Comparison of ENCODE assay signal across 28 mouse cellular contexts in the genomic region with DNA sequence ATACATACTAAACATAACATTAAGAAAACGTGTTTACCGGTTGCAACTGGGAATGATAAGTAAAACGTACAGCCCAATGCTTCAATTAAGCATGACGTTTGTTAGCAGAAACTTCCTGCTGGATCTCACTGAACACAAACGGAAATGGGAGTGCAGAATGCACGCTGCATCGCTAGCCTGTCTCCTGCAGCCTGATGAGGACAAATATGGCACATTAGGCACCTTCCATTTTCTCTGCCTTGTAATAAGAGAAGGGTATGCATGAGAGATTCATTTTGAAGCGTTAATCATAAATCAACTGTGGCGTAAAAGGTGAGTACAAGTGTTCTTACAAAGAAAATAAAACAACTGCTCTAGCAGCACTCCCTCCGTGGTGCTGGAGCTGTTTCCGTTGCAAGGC.
DNase-seq lines count a peak whose midpoint lies in the region; ATAC-seq lines count a peak whose summit lies in the region.
"Had no signal": no experiment of that assay in that cellular context is flagged by ENCODE, and none has a peak within 500 bp of the region (broad histone marks: within the 10 kb centered on the region; RNA-seq: fewer than 3 reads in every experiment).

No protein-coding gene starts in this region.

- no peak overlapping the region for H3K9ac ChIP-seq in hindbrain, embryonic 11.5 days (ENCODE audit: low read depth, low read length)
- H3K9ac ChIP-seq in midbrain, embryonic 16.5 days (ENCODE audit: low read depth, low read length): no peak overlapping the region
- no peak overlapping the region for H3K9ac ChIP-seq in midbrain, embryonic 14.5 days (replicated peaks; ENCODE audit: low read length)
- H3K9ac ChIP-seq in hindbrain, embryonic 14.5 days: peak overlapping the region; percentile 46
- no peak overlapping the region for H3K9ac ChIP-seq in neural tube, embryonic 15.5 days (replicated peaks)
- H3K9ac ChIP-seq: forebrain, postnatal 0 days; intestine, embryonic 15.5 days; limb, embryonic 12.5 days; liver, postnatal 0 days had no signal

- peaks cover 29% of the 10 kb centered on the region for H3K27me3 ChIP-seq in hindbrain, embryonic 10.5 days (ENCODE audit: insufficient read depth, poor library complexity, severe bottlenecking)
- H3K27me3 ChIP-seq in hindbrain, embryonic 11.5 days (ENCODE audit: control insufficient read depth, insufficient read depth, low read length): no peaks in the 10 kb centered on the region; the same call in 1 of the 2 replicates
- no peaks in the 10 kb centered on the region for H3K27me3 ChIP-seq in midbrain, embryonic 16.5 days (ENCODE audit: control insufficient read depth, insufficient read depth, low read depth, low read length)
- no peaks in the 10 kb centered on the region for H3K27me3 ChIP-seq in midbrain, embryonic 14.5 days (ENCODE audit: control insufficient read depth, insufficient read depth, low read length)
- H3K27me3 ChIP-seq in hindbrain, embryonic 14.5 days (ENCODE audit: control insufficient read depth, insufficient read depth, low read length): no peaks in the 10 kb centered on the region
- H3K27me3 ChIP-seq in neural tube, embryonic 15.5 days (replicated peaks): no peaks in the 10 kb centered on the region
- H3K27me3 ChIP-seq: intestine, embryonic 15.5 days; limb, embryonic 12.5 days; Patski had no signal

- 65% methylated on average over 11 of the region's 11 CpGs for WGBS in hindbrain, embryonic 10.5 days
- WGBS in hindbrain, embryonic 11.5 days: 58% methylated on average over 11 of the region's 11 CpGs
- WGBS in midbrain, embryonic 16.5 days: 42% methylated on average over 11 of the region's 11 CpGs
- 47% methylated on average over 11 of the region's 11 CpGs for WGBS in midbrain, embryonic 14.5 days
- 37% methylated on average over 11 of the region's 11 CpGs for WGBS in hindbrain, embryonic 14.5 days
- WGBS in neural tube, embryonic 15.5 days: 38% methylated on average over 11 of the region's 11 CpGs

- peaks cover 41% of the 10 kb centered on the region for H3K4me1 ChIP-seq in hindbrain, embryonic 10.5 days (replicated peaks)
- no peaks in the 10 kb centered on the region for H3K4me1 ChIP-seq in hindbrain, embryonic 11.5 days (replicated peaks; ENCODE audit: control insufficient read depth, insufficient read depth, low read length)
- no peaks in the 10 kb centered on the region; the same call in 1 of the 2 replicates for H3K4me1 ChIP-seq in midbrain, embryonic 16.5 days (ENCODE audit: control insufficient read depth, insufficient read depth, low read length)
- peaks cover 2% of the 10 kb centered on the region; the same call in 1 of the 2 replicates for H3K4me1 ChIP-seq in midbrain, embryonic 14.5 days (ENCODE audit: control insufficient read depth, insufficient read depth, low read length)
- H3K4me1 ChIP-seq in hindbrain, embryonic 14.5 days (replicated peaks; ENCODE audit: control insufficient read depth, insufficient read depth, low read length): peaks cover 21% of the 10 kb centered on the region
- 0 out of 2 replicates have a peak, but pooled peaks cover 4% of the 10 kb centered on the region for H3K4me1 ChIP-seq in neural tube, embryonic 15.5 days
- H3K4me1 ChIP-seq: intestine, embryonic 15.5 days had no signal

- H3K4me2 ChIP-seq in hindbrain, embryonic 11.5 days (replicated peaks; ENCODE audit: low read depth, low read length): no peak overlapping the region
- peak overlapping the region; percentile 0; the same call in 1 of the 2 replicates for H3K4me2 ChIP-seq in midbrain, embryonic 16.5 days (ENCODE audit: low read length)
- H3K4me2 ChIP-seq in midbrain, embryonic 14.5 days (ENCODE audit: low read length): no peak overlapping the region
- H3K4me2 ChIP-seq in hindbrain, embryonic 14.5 days (replicated peaks): peak overlapping the region; percentile 33
- peak overlapping the region; percentile 24 for H3K4me2 ChIP-seq in neural tube, embryonic 15.5 days
- H3K4me2 ChIP-seq: intestine, embryonic 15.5 days; limb, embryonic 12.5 days; liver, embryonic 11.5 days; midbrain, embryonic 11.5 days had no signal

- ATAC-seq in hindbrain, embryonic 11.5 days (ENCODE audit: low FRiP score): no peak
- no peak for ATAC-seq in midbrain, embryonic 16.5 days
- no peak for ATAC-seq in midbrain, embryonic 14.5 days (ENCODE audit: low FRiP score, low TSS enrichment)
- ATAC-seq in hindbrain, embryonic 14.5 days (ENCODE audit: low FRiP score): no peak; the same call in 1 of the 2 replicates
- 0 out of 2 replicates have a peak, but pooled peaks have one; percentile 54 for ATAC-seq in neural tube, embryonic 15.5 days (ENCODE audit: low FRiP score)
- ATAC-seq: forebrain, postnatal 0 days; intestine, embryonic 15.5 days; liver, postnatal 0 days; lung, postnatal 0 days; Patski had no signal

- no peak overlapping the region for H3K4me3 ChIP-seq in hindbrain, embryonic 10.5 days
- no peak overlapping the region for H3K4me3 ChIP-seq in hindbrain, embryonic 11.5 days (ENCODE audit: low read depth, low read length)
- no peak overlapping the region for H3K4me3 ChIP-seq in midbrain, embryonic 16.5 days (ENCODE audit: low read depth, low read length)
- H3K4me3 ChIP-seq in midbrain, embryonic 14.5 days (replicated peaks; ENCODE audit: low read depth, low read length): no peak overlapping the region
- H3K4me3 ChIP-seq in hindbrain, embryonic 14.5 days (replicated peaks; ENCODE audit: low read length): no peak overlapping the region
- no peak overlapping the region for H3K4me3 ChIP-seq in neural tube, embryonic 15.5 days (replicated peaks)
- H3K4me3 ChIP-seq: embryonic facial prominence, embryonic 10.5 days; intestine, embryonic 15.5 days; layer of hippocampus, adult 2 months; limb, embryonic 12.5 days; myocyte had no signal

- H3K9me3 ChIP-seq in hindbrain, embryonic 10.5 days: no peaks in the 10 kb centered on the region
- no peaks in the 10 kb centered on the region for H3K9me3 ChIP-seq in hindbrain, embryonic 11.5 days (ENCODE audit: control insufficient read depth, low read length)
- no peaks in the 10 kb centered on the region for H3K9me3 ChIP-seq in midbrain, embryonic 16.5 days (replicated peaks; ENCODE audit: control insufficient read depth, low read length, poor library complexity, severe bottlenecking)
- no peaks in the 10 kb centered on the region for H3K9me3 ChIP-seq in midbrain, embryonic 14.5 days (ENCODE audit: control insufficient read depth, low read length)
- H3K9me3 ChIP-seq in hindbrain, embryonic 14.5 days (ENCODE audit: control insufficient read depth, low read length): no peaks in the 10 kb centered on the region
- H3K9me3 ChIP-seq in neural tube, embryonic 15.5 days (replicated peaks): no peaks in the 10 kb centered on the region
- H3K9me3 ChIP-seq: embryonic facial prominence, embryonic 10.5 days; intestine, embryonic 15.5 days; limb, embryonic 12.5 days had no signal

- peak overlapping the region; percentile 35; the same call in 1 of the 2 replicates for H3K27ac ChIP-seq in hindbrain, embryonic 10.5 days
- H3K27ac ChIP-seq in hindbrain, embryonic 11.5 days (ENCODE audit: low read depth, low read length): no peak overlapping the region
- H3K27ac ChIP-seq in midbrain, embryonic 16.5 days (ENCODE audit: low read length): no peak overlapping the region
- H3K27ac ChIP-seq in midbrain, embryonic 14.5 days (replicated peaks; ENCODE audit: low read depth, low read length): no peak overlapping the region
- H3K27ac ChIP-seq in hindbrain, embryonic 14.5 days: peak overlapping the region; percentile 34
- H3K27ac ChIP-seq in neural tube, embryonic 15.5 days (replicated peaks): no peak overlapping the region; the same call in 1 of the 2 replicates
- H3K27ac ChIP-seq: embryonic facial prominence, embryonic 10.5 days; intestine, embryonic 15.5 days; layer of hippocampus, adult 2 months; limb, embryonic 12.5 days; macrophage had no signal

- DNase-seq in hindbrain, embryonic 10.5 days (ENCODE audit: low spot score): no peak
- no peak for DNase-seq in hindbrain, embryonic 11.5 days (ENCODE audit: low spot score)
- DNase-seq in midbrain, embryonic 14.5 days: no peak
- DNase-seq in hindbrain, embryonic 14.5 days (ENCODE audit: low spot score): peak; percentile 37
- DNase-seq in right cerebral cortex, adult 2 months (ENCODE audit: low spot score in 2 of 2): no peak
- DNase-seq: adrenal gland, postnatal 36 days; cerebellum, adult 11-12 months; cerebellum, postnatal 10 days; forebrain, postnatal 0 days; gastrocnemius, postnatal 14 days; heart, adult 18-20 months; heart, postnatal 4 days; kidney, postnatal 25 days; liver, postnatal 0 days; right cerebral cortex, postnatal 25 days; spleen, adult 18-20 months had no signal

- no peaks in the 10 kb centered on the region; the same call in 1 of the 2 replicates for H3K36me3 ChIP-seq in hindbrain, embryonic 10.5 days
- no peaks in the 10 kb centered on the region for H3K36me3 ChIP-seq in hindbrain, embryonic 11.5 days (ENCODE audit: control insufficient read depth, insufficient read depth, low read length)
- H3K36me3 ChIP-seq in midbrain, embryonic 16.5 days (ENCODE audit: control insufficient read depth, insufficient read depth, low read length): no peaks in the 10 kb centered on the region
- no peaks in the 10 kb centered on the region for H3K36me3 ChIP-seq in midbrain, embryonic 14.5 days (ENCODE audit: control insufficient read depth, insufficient read depth, low read length)
- H3K36me3 ChIP-seq in hindbrain, embryonic 14.5 days (replicated peaks; ENCODE audit: control insufficient read depth, insufficient read depth): no peaks in the 10 kb centered on the region
- H3K36me3 ChIP-seq in neural tube, embryonic 15.5 days: no peaks in the 10 kb centered on the region
- H3K36me3 ChIP-seq: intestine, embryonic 15.5 days had no signal

Comparison
In these comparisons a context has a peak if more than half of its experiments do, and no peak if none do; other contexts are left out.
1. H3K27ac ChIP-seq: peak in hindbrain, embryonic 10.5 days (single experiment) and hindbrain, embryonic 14.5 days (single experiment); none in hindbrain, embryonic 11.5 days (single experiment), midbrain, embryonic 16.5 days (single experiment), midbrain, embryonic 14.5 days (single experiment) and neural tube, embryonic 15.5 days (single experiment).
2. H3K4me2 ChIP-seq: peak in midbrain, embryonic 16.5 days (single experiment), hindbrain, embryonic 14.5 days (single experiment) and neural tube, embryonic 15.5 days (single experiment); none in hindbrain, embryonic 11.5 days (single experiment) and midbrain, embryonic 14.5 days (single experiment).